Mouse (Mus musculus): ENCODE measurements around the gene Trem1. TPM values are rescaled to one million over a fixed set of nuclear protein-coding genes. Genes with fewer than 3 reads are reported as not detected.

Gene Trem1
- 0.05 and 0.11 TPM in 2 replicates for polyA plus RNA-seq (2016; fragmentation: Nextera tagmentation; extraction: Ambion mirVana)

DNA sequence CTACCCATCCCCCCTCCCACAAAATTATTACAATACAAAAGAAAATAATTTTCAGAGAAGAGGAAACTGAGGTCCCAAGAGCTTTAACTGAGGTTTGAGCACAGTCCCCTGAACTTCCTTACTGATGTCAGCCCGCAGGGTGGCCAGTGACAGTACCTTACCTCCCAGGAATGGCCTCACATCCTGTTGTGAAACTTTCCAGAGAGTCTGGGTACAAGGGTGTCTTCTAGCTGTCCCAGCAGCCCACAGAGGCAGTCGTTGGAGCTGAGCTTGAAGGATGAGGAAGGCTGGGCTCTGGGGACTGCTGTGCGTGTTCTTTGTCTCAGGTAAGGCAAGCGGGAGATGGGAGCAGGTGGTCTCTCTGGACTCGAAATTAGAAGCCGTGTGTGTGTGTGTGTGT is at the start of gene Trem1:
Gene Trem1 (plus strand): TSS at position 251 of the 400 bp plus-strand sequence.
- no peak within 1 kb of the TSS for H3K27ac ChIP-seq
- H3K9me3 ChIP-seq = no peaks in the 10 kb centered on the region
- WGBS = 80% methylated on average over 6 of the region's 6 CpGs
- H3K36me3 ChIP-seq = no peaks in the 10 kb centered on the region
- no peaks in the 10 kb centered on the region for H3K4me1 ChIP-seq
- no peak for DNase-seq (ENCODE audit: low spot score)
- H3K27me3 ChIP-seq (ENCODE audit: insufficient read depth, poor library complexity, severe bottlenecking) = no peaks in the 10 kb centered on the region
- no peak within 1 kb of the TSS for H3K4me3 ChIP-seq

DNA sequence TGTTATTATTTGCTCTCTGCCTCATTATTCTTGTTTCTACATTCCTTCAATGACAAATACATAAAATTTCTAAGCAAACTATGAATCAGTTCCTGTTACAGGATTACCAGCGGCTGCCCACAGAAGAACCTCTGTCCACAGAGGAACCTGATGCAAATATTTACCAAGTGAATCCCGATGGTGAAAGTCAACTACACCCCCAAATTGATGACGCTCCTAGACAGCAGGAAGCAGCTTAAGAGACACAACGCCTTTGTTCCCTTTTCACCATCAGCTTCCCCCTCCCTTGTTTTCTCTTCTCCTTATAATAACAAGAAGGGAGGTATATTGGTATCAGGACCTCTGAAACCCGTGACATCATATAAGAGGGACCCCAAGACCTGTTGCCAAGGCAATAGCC is 47.3 kb upstream of the Trem1 start:
- Histone ChIP-seq H3K4me1 (no peaks in the 10 kb centered on the region), H3K9me3 (no peaks in the 10 kb centered on the region), H3K36me3 (no peaks in the 10 kb centered on the region), H3K4me3 (no peak overlapping the region), H3K27me3 (ENCODE audit: insufficient read depth, poor library complexity, severe bottlenecking) (no peaks in the 10 kb centered on the region), H3K27ac (no peak overlapping the region)
- WGBS = 72% methylated on average over 5 of the region's 5 CpGs
- DNase-seq (ENCODE audit: low spot score) = no peak

- no peaks in the 10 kb centered on the region for H3K27me3 ChIP-seq (ENCODE audit: insufficient read depth, poor library complexity, severe bottlenecking)
- 55% methylated on average over 2 of the region's 2 CpGs for WGBS
- no peak for DNase-seq (ENCODE audit: low spot score)
- H3K36me3 ChIP-seq = no peaks in the 10 kb centered on the region
- no peaks in the 10 kb centered on the region for H3K9me3 ChIP-seq
- H3K4me1 ChIP-seq = no peaks in the 10 kb centered on the region
- no peak overlapping the region for H3K4me3 ChIP-seq
- H3K27ac ChIP-seq = no peak overlapping the region
Measured at GRCm38 (mm10) chr17:48192366-48192765, 40.2 kb upstream of the Trem1 start.

GRCm38 (mm10) chr17:48203086-48203485 is 29.5 kb upstream of the Trem1 start:
- Histone ChIP-seq H3K9me3 (peaks cover 16% of the 10 kb centered on the region), H3K27ac (no peak overlapping the region), H3K27me3 (ENCODE audit: insufficient read depth, poor library complexity, severe bottlenecking) (no peaks in the 10 kb centered on the region), H3K36me3 (no peaks in the 10 kb centered on the region), H3K4me1 (no peaks in the 10 kb centered on the region), H3K4me3 (no peak overlapping the region)
- no peak for DNase-seq (ENCODE audit: low spot score)
- WGBS = 89% methylated on average over 12 of the region's 12 CpGs

- no peak for DNase-seq (ENCODE audit: low spot score)
- no peaks in the 10 kb centered on the region for H3K27me3 ChIP-seq (ENCODE audit: insufficient read depth, poor library complexity, severe bottlenecking)
- H3K36me3 ChIP-seq = no peaks in the 10 kb centered on the region
- H3K4me1 ChIP-seq = no peaks in the 10 kb centered on the region
- H3K4me3 ChIP-seq = no peak overlapping the region
- H3K9me3 ChIP-seq = no peaks in the 10 kb centered on the region
- no peak overlapping the region for H3K27ac ChIP-seq
- WGBS = 91% methylated on average over 12 of the region's 12 CpGs
Measured at GRCm38 (mm10) chr17:48212596-48212995, 20.0 kb upstream of the Trem1 start.

DNA sequence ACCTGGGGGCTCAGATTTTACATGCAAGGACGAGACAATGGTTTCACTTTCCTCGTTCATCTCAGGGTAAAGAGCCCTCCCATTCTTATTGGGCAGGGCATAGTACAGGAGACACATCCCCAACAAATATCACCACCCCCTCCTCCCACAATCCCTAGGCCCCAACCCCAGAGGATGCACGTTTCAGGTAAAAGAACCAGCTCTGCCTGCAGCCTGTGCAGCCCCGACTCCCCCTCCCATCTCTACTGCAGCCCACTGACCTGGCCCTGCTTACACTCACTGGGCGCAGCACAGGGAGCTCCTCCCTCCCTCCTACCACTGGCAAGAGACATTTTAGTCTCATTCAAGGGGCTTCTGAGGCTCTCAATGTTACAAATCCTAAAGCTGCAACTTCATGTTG is 19.1 kb upstream of the Trem1 start:
- Histone ChIP-seq H3K9me3 (no peaks in the 10 kb centered on the region), H3K4me1 (no peaks in the 10 kb centered on the region), H3K4me3 (no peak overlapping the region), H3K27me3 (ENCODE audit: insufficient read depth, poor library complexity, severe bottlenecking) (no peaks in the 10 kb centered on the region), H3K36me3 (no peaks in the 10 kb centered on the region), H3K27ac (no peak overlapping the region)
- 71% methylated on average over 5 of the region's 5 CpGs for whole genome bisulfite sequencing
- no peak for DNase-seq (ENCODE audit: low spot score)

DNA sequence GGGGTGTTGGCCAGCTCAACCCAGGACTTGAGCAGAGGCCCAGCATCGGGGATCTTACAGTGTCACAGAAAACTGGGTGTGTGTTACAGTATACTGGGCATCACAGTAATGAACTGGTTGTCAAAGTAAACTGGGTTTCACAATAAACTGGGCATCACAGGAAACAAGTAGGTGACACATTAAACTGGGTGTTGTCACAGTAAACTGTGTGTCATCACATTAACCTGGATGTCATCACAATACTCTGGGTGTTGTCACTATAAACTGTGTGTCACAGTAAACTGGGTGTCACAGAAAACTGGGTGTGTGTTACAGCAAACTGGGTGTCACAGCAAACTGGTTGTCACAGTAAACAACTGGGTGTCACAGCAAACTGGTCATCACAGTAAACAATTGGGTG is 17.1 kb upstream of the Trem1 start:
- WGBS = 82% methylated on average over 1 of the region's 1 CpGs
- Histone ChIP-seq H3K9me3 (no peaks in the 10 kb centered on the region), H3K4me3 (no peak overlapping the region), H3K27me3 (ENCODE audit: insufficient read depth, poor library complexity, severe bottlenecking) (no peaks in the 10 kb centered on the region), H3K36me3 (no peaks in the 10 kb centered on the region), H3K4me1 (no peaks in the 10 kb centered on the region), H3K27ac (no peak overlapping the region)
- no peak for DNase-seq (ENCODE audit: low spot score)

DNA sequence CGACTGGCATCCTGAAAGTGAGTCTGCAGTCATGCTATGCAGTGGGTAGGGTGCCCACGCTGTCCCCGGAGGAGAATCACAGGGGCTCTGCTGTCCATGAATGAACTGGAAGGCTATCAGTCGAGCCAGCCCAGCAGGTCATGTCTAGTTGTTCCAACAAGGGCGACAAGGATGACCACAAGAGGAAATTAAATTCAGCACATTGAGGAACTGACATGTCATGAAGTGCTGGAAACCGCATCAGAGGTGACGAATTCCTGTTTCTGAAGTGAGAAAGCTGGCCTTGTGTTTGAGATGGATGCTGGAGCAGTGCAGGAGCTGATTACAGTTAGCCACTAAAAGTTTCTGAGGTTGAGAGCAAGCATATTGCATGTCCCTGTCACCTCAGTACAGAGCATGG is 1.9 kb upstream of the Trem1 start:
- Histone ChIP-seq H3K27me3 (ENCODE audit: insufficient read depth, poor library complexity, severe bottlenecking) (no peaks in the 10 kb centered on the region), H3K9me3 (no peaks in the 10 kb centered on the region), H3K4me3 (no peak overlapping the region), H3K27ac (no peak overlapping the region), H3K36me3 (no peaks in the 10 kb centered on the region), H3K4me1 (no peaks in the 10 kb centered on the region)
- no peak for DNase-seq (ENCODE audit: low spot score)
- WGBS = 79% methylated on average over 7 of the region's 7 CpGs

DNA sequence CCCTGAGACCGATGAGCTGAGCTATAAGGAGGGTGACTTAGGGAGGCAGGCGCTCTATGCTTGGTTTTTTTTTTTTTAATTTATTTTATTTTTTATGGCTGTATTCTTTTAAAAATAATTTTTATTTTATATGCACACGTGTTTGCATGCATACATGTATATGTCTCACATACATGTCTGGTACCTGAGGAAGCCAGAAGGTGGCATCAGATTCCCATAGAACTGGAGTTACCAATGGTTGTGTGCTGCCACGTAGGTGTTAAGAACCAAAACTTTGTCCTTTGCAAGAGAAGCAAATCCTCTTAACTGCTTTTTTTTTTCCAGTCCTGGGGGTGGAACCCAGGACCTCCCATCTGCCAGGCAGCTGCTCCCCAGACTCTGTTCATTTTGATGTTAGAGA is 1.2 kb downstream of the Trem1 start:
- Histone ChIP-seq H3K4me1 (no peaks in the 10 kb centered on the region), H3K36me3 (no peaks in the 10 kb centered on the region), H3K4me3 (no peak overlapping the region), H3K9me3 (no peaks in the 10 kb centered on the region), H3K27me3 (ENCODE audit: insufficient read depth, poor library complexity, severe bottlenecking) (no peaks in the 10 kb centered on the region), H3K27ac (no peak overlapping the region)
- 88% methylated on average over 4 of the region's 4 CpGs for WGBS
- no peak for DNase-seq (ENCODE audit: low spot score)

GRCm38 (mm10) chr17:48234550-48234949 is 2.0 kb downstream of the Trem1 start:
- H3K4me1 ChIP-seq = no peaks in the 10 kb centered on the region
- H3K36me3 ChIP-seq = no peaks in the 10 kb centered on the region
- DNase-seq (ENCODE audit: low spot score) = no peak
- no peaks in the 10 kb centered on the region for H3K27me3 ChIP-seq (ENCODE audit: insufficient read depth, poor library complexity, severe bottlenecking)
- H3K4me3 ChIP-seq = no peak overlapping the region
- WGBS = 74% methylated on average over 5 of the region's 5 CpGs
- H3K9me3 ChIP-seq = no peaks in the 10 kb centered on the region
- H3K27ac ChIP-seq = no peak overlapping the region

DNA sequence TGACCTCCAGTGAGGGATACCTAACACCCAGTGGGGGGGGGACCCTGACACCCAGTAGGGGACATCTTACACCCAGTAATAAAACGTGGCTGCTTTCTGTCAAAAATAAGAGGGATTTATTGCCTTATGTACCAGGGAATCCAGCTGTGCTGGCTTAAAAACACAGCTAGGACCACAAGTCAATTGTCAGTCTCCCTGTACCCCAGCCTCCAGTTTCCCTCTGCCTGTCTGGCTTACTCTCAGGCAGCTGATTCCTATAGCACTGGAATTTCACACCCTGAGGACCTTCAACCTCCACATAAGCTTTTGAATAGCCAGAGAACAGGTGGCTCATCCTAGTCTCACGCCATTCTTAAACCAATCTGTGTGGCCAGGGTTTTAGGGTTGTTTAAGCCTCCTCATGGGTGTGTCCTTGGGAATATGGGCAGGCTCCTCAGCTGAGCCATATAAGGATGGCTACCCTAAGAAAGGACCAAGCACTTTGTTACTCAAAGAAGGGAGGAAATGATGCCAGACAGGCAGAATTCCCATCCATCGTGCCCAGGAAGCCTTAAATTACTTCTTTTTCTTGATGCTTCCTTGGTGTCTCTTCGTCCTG is 3.3 kb downstream of the Trem1 start:
- WGBS = 44% methylated on average over 4 of the region's 4 CpGs
- Histone ChIP-seq H3K27ac (no peak overlapping the region), H3K27me3 (ENCODE audit: insufficient read depth, poor library complexity, severe bottlenecking) (no peaks in the 10 kb centered on the region), H3K36me3 (no peaks in the 10 kb centered on the region), H3K4me1 (no peaks in the 10 kb centered on the region), H3K4me3 (no peak overlapping the region), H3K9me3 (no peaks in the 10 kb centered on the region)
- DNase-seq (ENCODE audit: low spot score) = no peak

DNA sequence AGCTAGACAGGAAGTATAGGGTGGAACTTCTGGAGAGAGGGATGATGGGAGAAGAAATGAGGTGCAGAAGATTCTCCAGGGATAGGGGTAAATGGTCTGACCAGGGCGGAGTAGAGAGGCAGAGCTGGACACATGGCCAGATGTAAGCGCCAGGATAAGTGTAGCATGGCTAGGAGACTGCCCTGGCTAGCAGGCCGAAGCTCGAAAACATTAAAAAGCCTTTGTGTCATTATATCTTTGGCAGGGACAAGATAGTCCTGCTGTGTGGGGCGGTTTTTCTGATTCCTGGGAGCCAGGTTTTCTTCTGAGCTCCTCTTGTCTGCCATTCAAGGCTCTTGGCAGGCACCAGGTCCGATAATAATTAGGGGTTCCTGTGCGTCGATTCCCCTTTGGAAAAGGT is 5.1 kb downstream of the Trem1 start:
- Histone ChIP-seq H3K36me3 (no peaks in the 10 kb centered on the region), H3K27me3 (ENCODE audit: insufficient read depth, poor library complexity, severe bottlenecking) (no peaks in the 10 kb centered on the region), H3K9me3 (no peaks in the 10 kb centered on the region), H3K4me3 (no peak overlapping the region), H3K4me1 (no peaks in the 10 kb centered on the region), H3K27ac (no peak overlapping the region)
- 87% methylated on average over 8 of the region's 8 CpGs for WGBS
- DNase-seq (ENCODE audit: low spot score) = no peak

- Histone ChIP-seq H3K4me1 (no peaks in the 10 kb centered on the region), H3K4me3 (no peak within 1 kb of the TSS), H3K27ac (no peak within 1 kb of the TSS), H3K27me3 (ENCODE audit: insufficient read depth, poor library complexity, severe bottlenecking) (peaks cover 6% of the 10 kb centered on the region), H3K9me3 (no peaks in the 10 kb centered on the region), H3K36me3 (no peaks in the 10 kb centered on the region)
- DNase-seq (ENCODE audit: low spot score) = no peak
- 81% methylated on average over 11 of the region's 11 CpGs for WGBS
Measured at GRCm38 (mm10) chr17:48247221-48247928, 14.8 kb downstream of the Trem1 start, which contains the start of gene Trem3. TSS of gene Trem3 (plus strand) at chr17:48247777.

- Histone ChIP-seq H3K9me3 (no peaks in the 10 kb centered on the region), H3K4me3 (no peak overlapping the region), H3K36me3 (no peaks in the 10 kb centered on the region), H3K4me1 (no peaks in the 10 kb centered on the region), H3K27ac (no peak overlapping the region), H3K27me3 (ENCODE audit: insufficient read depth, poor library complexity, severe bottlenecking) (peaks cover 6% of the 10 kb centered on the region)
- no peak for DNase-seq (ENCODE audit: low spot score)
Measured at GRCm38 (mm10) chr17:48249039-48249438, 16.5 kb downstream of the Trem1 start.

Measured in heart, embryonic 10.5 days (tissue).